Mouse (Mus musculus): Measurements from ENCODE around the gene Prkcz.

The Prkcz gene

DNA sequence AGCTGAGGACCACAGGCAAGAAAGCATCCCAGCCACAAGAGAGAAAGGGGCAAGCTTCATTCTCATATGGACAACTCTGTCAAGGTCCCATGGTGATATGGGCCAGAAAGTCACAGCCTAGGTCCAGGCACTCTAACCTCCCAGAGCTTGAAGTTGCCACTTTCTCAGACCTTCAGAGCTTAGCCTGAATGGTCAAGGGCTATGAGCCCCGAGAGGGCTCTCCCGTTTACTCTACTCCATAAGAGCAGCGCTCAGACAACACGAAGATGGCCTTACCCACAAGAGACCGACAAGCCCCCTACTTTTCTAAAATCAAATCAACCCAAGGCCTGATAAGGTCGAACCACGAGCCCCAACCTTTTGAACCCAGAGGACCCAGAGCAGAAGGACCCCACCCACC lies 140.1 kb downstream of the Prkcz start:
- no peak for DNase-seq (ENCODE audit: low read depth, low spot score)

DNA sequence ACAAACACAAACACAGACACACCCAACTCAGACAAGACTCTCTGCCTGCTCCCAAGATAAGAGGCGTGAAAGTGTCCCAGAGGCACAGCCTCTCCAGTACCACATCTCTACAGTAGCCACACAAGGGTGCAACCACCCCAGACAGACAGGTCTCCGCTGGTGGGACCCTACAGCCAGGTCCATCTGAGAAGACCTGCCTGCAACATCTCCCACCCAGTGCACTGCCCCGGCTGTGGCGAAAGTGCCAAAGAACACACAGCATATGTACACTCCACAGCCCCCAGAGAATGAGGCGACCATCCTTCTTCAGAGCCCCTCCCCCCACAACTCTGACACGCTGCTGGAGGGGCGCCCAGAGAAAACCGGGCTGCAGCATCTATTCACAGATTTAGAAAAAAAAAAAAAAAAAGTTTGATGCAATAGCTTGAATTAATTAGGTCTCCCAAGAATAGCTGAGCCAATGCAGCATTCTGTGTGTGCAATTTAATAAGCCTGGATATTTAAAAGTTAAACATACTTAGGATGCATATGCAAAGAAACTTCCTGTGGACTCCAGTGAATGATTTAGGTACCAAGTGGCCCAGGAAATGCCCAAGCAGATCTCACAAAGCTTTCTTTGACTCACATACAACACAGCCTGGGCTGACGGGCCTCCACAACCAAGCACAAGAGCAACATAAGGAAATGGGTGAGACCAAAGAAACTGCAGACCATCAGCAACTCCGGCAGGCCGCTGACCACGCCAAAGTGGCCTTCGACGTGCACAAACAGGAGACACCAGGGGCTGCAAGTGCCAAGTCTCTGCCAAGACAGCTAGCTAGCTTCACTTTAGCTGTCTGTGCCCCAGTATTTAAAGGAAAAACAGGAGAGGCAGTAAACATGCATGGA lies 140.7 kb downstream of the Prkcz start:
- no peak for DNase-seq (ENCODE audit: low read depth, low spot score)

DNA sequence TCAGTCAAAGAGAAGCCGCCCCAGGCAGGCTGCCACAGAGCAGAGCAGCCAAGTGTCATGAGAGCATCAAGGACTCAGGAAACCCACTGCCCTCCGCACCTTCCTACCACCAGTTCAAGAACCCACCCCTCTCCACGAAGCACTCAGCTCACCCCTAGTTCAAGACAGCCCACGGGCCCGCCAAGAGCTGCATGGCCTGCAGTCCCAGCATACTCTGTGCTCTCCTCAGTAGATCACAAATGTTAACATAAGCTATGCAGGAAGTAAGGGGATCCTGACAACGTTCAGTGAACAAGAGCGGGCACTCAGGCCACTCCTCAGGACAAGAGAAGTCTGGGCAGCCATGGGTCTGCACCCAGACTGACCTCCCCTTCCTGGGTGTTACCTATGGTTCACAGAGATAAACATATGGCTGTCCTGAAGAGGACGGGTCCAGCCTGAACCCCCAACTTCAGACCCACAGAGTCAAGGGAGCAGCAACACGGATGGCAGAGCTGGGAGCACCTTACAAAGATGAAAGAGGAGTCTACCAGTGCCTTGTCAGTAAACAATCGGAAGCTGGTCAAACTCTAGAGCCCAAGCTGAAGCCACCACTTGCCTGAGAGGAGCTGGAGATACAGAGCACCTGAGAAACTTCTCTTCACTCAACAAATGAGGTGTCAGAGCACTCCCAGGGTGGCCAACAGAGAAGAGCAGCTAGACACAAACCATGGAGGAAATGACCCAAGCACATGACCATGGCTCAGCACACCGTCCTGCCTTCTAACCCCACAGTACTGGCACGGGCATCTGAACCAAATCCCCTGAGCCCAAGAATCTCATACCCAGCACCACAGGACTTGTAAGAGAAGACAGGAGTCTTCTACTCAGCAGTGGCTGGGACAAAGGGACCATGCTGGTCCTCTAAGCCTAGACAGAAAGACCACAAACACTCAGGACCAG lies 141.6 kb downstream of the Prkcz start:
- no peak for DNase-seq (ENCODE audit: low read depth, low spot score)

DNA sequence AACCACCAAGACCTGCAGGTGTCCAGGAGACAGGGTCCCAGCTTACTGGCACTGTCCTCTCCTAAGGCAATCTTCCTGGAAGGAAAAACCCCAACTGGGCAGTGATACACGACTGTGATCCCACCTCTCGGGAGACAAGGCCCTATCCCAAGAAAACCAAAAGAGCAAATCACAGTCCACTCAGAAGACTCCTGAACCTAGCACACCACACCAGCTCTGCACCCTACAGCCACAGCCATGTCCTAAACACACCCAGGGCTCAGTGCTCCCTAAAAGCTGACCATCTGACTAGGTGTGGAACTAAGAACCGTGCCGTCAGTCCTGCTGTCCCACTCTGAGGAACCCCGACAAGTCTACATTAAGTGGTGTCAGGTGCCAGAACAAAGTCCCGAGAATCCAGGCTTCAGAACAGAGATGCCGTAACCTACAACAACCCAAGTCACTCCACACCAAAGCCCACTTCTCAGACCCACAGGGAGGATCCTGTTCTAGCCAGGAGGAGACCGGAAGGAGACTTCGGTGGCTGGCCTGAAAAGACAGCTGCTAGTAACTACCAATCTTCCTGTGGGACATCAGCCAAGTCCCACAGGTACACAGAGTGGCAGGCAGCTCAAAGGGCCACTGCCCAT lies 142.9 kb downstream of the Prkcz start:
- no peak for DNase-seq (ENCODE audit: low read depth, low spot score)

DNA sequence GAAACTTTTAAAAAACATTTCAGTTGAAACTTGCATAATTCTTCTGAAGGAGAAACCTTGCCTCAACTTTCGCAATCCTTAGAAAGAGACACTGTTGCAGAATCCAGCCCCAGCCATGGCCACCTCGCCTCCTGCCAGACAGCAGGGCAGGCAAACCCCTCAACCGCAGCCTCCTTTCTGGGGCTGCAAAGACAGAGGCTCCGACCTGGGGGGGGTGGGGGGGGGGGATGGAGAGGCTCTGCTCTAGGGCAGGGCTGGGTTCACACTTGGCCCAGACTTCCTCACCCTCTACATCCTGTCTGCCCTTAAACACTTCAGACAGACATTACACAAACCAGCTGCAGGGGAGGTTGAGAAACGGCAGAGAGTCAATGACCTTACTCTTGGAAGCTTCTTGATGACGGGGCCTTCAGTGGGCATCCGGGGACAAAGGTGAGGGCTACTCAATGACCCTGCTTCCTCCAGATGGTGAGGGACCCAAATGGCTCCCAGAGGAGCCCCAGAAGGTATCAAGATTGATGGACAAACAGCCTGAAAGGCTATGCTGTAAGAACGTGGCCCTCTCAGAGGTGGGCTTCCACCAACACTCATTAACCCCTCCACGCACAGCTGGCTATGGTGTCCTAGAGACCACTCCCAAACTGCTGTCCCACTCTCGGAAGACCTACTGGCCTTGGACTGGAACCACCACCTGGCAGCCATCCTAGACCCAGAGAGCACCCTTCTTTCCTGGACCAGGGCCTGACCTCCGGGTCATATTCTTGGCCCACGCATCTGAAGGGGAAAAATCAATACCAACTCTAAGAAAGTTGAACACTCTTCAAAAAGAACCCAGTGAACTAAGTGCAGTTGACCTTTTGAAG lies 143.7 kb downstream of the Prkcz start:
- DNase-seq (ENCODE audit: low read depth, low spot score): no peak

DNA sequence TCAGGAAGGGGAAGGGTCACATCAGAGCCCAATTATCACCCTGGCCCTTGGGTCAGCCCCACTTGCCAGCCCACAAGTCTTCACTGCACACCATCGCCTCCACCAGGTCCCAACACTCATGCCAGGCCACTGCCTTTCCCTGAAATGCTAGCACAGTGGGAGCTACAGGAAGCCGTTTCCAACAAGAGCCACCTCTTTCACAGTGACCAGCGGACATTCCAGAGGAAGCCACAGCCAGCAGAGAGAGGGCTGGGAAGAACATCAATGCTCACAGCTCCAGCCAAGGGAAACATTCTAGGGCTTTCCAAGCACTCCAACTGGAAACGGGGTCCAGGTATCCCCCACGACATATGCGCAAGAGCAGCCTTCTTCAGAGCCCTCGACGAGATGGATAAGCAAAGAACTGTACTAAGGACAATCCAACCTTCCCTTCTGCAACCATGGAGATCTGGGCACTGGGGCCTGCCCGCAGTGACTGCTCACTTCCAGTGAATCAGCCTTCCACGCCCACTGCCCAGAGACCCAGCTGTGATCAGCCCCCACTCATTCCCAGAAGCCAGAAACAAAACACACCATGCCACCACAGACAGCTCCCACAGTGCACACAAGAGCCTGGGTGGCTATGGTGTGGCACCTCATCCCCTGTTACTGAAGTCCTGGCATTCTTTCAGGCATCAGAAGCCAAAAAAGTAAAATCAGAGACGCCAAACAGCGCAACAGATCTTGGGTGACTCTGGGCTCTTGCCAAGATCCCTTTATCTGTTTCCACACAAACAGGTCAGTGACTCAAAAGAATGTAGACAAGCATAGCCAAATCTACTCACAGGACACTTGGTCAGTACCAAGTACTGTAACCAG lies 145.2 kb downstream of the Prkcz start:
- DNase-seq (ENCODE audit: low read depth, low spot score): no peak

DNA sequence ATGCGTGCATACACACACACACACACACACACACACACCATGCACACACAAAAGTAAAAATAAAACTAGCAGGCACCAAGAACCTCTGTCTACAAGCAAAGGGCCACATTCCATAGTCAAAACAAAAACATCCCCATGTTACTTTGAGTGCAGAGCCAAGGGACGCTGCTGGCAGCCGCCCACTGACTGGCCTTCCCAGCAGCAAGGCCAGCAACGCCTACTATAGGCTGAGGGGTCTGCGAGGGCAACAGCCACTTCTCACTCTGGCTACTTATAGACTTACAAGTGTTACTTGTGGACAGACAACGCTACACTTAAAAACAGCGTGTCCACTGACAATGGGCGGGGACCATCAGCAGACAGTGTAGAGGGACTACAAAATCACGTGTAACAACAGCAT lies 146.0 kb downstream of the Prkcz start:
- DNase-seq (ENCODE audit: low read depth, low spot score): no peak

DNA sequence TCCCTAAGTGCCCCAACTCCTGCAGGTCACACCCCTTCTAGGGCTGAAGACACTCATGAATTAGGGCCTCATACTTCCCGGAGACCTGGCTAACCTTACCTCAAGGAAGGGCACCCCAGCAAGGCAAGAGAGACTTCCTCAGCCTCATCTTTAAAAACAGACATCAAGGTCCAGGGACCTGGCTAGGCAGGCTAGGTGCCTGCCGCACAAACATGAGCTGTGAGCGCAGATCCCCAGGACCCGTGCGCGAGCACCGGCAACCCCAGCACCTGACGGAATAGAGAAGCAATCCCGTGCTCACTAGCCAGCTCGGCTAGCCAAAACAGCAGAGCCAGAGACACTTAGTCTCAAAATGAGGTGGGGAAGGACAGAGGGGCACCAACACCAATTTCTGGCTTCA lies 146.4 kb downstream of the Prkcz start:
- no peak for DNase-seq (ENCODE audit: low read depth, low spot score)

DNA sequence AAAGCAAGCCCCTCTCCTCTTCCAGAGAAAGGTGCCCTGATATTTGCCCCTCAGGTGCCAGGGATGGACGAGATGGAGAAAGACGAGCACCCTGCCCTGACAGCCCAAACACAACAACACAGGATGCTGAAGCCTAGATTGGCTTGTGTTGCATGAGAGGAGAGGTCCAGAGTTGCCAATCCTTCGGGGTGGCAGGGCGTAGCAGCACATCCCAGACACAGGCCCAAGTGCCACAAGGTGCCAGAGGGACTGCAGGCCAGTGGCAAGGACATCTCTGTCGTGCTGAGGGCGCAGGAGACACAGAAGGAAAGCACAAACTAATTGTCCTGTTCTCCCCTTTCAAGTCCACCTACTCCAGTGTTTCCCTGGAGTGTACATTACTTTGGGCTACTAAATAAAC lies 147.0 kb downstream of the Prkcz start:
- DNase-seq (ENCODE audit: low read depth, low spot score): no peak

DNA sequence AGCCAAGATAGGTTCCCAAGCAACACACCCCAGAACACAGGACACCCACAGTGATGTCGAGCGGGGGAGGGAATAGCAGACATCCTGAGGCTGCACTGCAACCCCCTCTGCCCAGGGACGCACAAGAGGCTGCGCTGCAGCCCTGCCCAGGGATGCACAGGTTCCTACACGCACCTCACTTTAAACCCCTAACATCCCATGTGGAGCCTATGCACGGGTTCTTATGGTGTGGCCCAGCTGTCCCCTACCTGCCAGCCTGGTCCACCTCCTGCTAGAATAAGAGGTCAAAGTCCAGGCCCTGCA lies 147.5 kb downstream of the Prkcz start:
- DNase-seq (ENCODE audit: low read depth, low spot score): no peak

DNA sequence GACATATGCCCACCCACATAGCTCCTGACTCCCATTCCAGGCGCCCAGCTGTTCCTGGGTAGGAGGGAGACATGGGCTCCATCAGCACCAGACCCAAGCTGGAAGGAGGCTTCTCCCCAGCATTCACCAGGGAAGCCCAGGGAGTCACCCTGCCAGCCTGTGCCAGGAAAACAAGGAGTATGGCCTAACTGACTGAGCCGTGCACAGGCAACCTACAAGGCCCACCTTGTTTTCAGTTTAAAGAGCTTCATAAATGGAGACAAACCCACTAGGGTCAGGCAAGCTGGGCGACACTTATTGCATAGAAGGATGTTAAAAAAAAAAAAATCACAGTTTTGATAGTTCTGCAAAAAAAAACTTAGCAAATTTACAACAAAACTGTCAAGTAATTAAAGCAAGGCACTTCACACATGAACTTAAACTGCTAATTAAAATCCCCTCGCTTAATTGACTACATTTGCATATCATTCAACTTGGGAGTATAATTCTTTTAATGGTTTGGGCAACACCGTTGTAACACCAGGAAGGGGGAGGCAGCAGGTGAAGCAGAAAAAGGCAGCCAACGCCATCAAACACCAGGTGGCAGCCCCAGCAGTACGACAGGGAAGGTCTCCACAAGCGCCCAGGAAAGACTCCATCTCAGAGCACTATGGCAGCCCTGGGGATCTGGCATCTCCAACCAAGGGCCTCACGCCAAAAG lies 148.0 kb downstream of the Prkcz start:
- DNase-seq (ENCODE audit: low read depth, low spot score): no peak

Measured in telencephalon, adult 2 months (tissue).